Mouse (Mus musculus): Measurements from ENCODE around the gene Cds1. TPM values are rescaled to one million over a fixed set of nuclear protein-coding genes. Genes with fewer than 3 reads are reported as not detected.

Gene Cds1
- total and polyA plus RNA-seq, 2 experiments = 0.37 to 0.67 TPM

DNA sequence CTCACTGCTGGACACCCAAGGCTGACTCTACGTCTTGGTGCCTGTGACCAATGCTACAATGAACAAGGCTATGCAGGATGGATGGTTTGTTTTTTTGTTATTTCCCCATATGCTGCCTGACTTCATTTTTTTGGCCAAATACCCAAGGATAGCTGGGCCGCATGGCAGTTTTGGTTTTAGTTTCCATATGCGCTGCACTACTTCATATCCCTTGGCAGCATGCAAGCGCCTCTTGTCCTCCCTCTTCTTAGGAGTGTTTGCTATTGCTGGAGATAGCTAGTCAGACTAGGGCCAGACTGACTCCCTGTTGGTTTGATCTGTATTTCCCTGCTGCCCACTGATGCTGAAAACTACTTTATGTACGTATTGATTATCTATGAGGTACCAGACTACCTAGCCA is 75.5 kb downstream of the Cds1 start:
- Histone ChIP-seq H3K36me3 (ENCODE audit: control insufficient read depth, insufficient read depth, low read length) (peaks cover 52% of the 10 kb centered on the region), H3K4me3 (ENCODE audit: insufficient read depth, low read depth, low read length) (no peak overlapping the region), H3K9ac (ENCODE audit: low read depth, low read length) (no peak overlapping the region), H3K27me3 (ENCODE audit: control insufficient read depth, insufficient read depth, low read length) (no peaks in the 10 kb centered on the region), H3K79me2 (ENCODE audit: control insufficient read depth, insufficient read depth, low read length) (no peaks in the 10 kb centered on the region), H3K27ac (replicated peaks; ENCODE audit: insufficient read depth, low read depth, low read length) (no peak overlapping the region), H3K4me1 (ENCODE audit: control insufficient read depth, insufficient read depth, low read length) (no peaks in the 10 kb centered on the region)
- DNase-seq (ENCODE audit: extremely low read depth, low read depth, low spot score) = no peak
- TF ChIP-seq CTCF (IDR thresholded peaks at IDR 0.05; ENCODE audit: low read depth, low read length) (no peak), POLR2A (IDR thresholded peaks at IDR 0.05; ENCODE audit: extremely low read depth, insufficient read depth, low read length) (no peak)
- WGBS = 96% methylated on average over 5 of the region's 5 CpGs

DNA sequence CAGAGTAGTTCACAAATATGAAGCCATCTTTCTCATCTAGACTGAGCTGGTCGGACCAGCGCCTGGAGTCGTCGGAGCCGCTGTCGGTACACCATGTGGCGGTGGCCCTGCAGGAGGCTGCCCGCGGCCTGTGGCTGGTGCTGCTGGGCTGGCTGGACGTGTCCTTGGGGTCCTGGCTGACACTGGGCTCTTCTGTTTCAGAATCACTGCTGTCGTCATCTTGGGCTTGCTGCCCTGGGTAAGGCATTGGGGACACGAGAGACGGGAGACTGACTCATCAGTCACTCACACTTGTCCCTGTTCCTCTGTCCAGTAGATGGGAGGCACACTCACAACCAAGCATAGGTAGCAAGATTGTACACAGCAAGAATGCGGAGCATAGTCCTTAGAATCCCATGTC is 80.1 kb downstream of the Cds1 start:
- no peak for DNase-seq (ENCODE audit: extremely low read depth, low read depth, low spot score)
- Histone ChIP-seq H3K4me3 (ENCODE audit: insufficient read depth, low read depth, low read length) (no peak overlapping the region), H3K36me3 (ENCODE audit: control insufficient read depth, insufficient read depth, low read length) (peaks cover 68% of the 10 kb centered on the region), H3K79me2 (ENCODE audit: control insufficient read depth, insufficient read depth, low read length) (no peaks in the 10 kb centered on the region), H3K9ac (ENCODE audit: low read depth, low read length) (no peak overlapping the region), H3K4me1 (ENCODE audit: control insufficient read depth, insufficient read depth, low read length) (no peaks in the 10 kb centered on the region), H3K27ac (replicated peaks; ENCODE audit: insufficient read depth, low read depth, low read length) (no peak overlapping the region), H3K27me3 (ENCODE audit: control insufficient read depth, insufficient read depth, low read length) (no peaks in the 10 kb centered on the region)
- 95% methylated on average over 14 of the region's 14 CpGs for WGBS
- no peak for TF ChIP-seq CTCF (IDR thresholded peaks at IDR 0.05; ENCODE audit: low read depth, low read length)
- TF ChIP-seq POLR2A (IDR thresholded peaks at IDR 0.05; ENCODE audit: extremely low read depth, insufficient read depth, low read length) = no peak

DNA sequence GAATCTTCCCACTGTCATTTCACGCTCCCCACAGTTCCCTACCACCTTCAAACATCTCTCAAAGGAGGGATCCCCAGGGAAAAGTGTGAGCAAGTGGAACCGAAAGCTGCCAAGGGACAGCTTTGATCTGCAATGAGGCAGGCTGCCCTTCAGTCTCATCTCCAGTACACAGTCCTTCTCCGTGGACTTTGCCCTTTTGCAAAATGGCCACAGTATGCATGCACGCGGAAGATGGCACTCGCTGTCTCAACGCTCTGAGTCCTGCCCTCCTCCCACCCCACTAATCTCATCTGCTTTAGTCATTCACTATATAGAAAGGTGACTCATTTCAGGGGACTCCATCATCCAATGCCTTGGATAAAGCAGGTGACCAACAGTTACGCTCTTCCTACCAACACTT is 81.0 kb downstream of the Cds1 start:
- Histone ChIP-seq H3K9ac (ENCODE audit: low read depth, low read length) (no peak overlapping the region), H3K27ac (replicated peaks; ENCODE audit: insufficient read depth, low read depth, low read length) (no peak overlapping the region)
- WGBS = 57% methylated on average over 8 of the region's 8 CpGs

DNA sequence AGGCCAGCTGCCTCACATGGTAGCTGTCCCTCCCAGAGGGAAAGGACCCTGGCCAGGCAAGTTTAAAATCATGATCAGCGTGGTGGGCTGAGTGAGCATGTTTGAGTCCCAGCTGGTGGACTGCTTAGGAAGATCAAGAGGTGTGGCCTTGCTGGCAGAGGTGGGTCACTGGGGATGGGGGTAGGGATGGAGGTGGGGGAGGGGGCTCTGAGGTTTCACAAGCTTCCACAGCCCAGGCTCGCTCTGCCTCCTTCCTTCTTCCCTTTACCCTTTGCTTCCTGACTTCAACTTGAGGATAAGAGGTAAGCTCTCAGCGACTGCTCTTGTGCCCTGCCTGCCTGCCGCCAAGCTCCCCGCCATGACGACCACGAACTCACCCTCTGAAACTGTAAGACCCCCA is 82.4 kb downstream of the Cds1 start:
- H3K27me3 ChIP-seq (ENCODE audit: control insufficient read depth, insufficient read depth, low read length) = no peaks in the 10 kb centered on the region
- WGBS = 97% methylated on average over 7 of the region's 7 CpGs
- TF ChIP-seq CTCF (IDR thresholded peaks at IDR 0.05; ENCODE audit: low read depth, low read length) (no peak), POLR2A (IDR thresholded peaks at IDR 0.05; ENCODE audit: extremely low read depth, insufficient read depth, low read length) (no peak)
- no peaks in the 10 kb centered on the region for H3K4me1 ChIP-seq (ENCODE audit: control insufficient read depth, insufficient read depth, low read length)
- no peak for DNase-seq (ENCODE audit: extremely low read depth, low read depth, low spot score)
- H3K9ac ChIP-seq (ENCODE audit: low read depth, low read length) = no peak overlapping the region
- no peaks in the 10 kb centered on the region for H3K79me2 ChIP-seq (ENCODE audit: control insufficient read depth, insufficient read depth, low read length)
- H3K36me3 ChIP-seq (ENCODE audit: control insufficient read depth, insufficient read depth, low read length) = peaks cover 58% of the 10 kb centered on the region
- H3K27ac ChIP-seq (replicated peaks; ENCODE audit: insufficient read depth, low read depth, low read length) = no peak overlapping the region
- no peak overlapping the region for H3K4me3 ChIP-seq (ENCODE audit: insufficient read depth, low read depth, low read length)

More for the DNA sequence above, 81.0 kb downstream of the Cds1 start:
- Histone ChIP-seq H3K27me3 (ENCODE audit: control insufficient read depth, insufficient read depth, low read length) (no peaks in the 10 kb centered on the region), H3K4me3 (ENCODE audit: insufficient read depth, low read depth, low read length) (no peak overlapping the region), H3K79me2 (ENCODE audit: control insufficient read depth, insufficient read depth, low read length) (no peaks in the 10 kb centered on the region), H3K36me3 (ENCODE audit: control insufficient read depth, insufficient read depth, low read length) (peaks cover 67% of the 10 kb centered on the region), H3K4me1 (ENCODE audit: control insufficient read depth, insufficient read depth, low read length) (no peaks in the 10 kb centered on the region)
- peak; percentile 72 for DNase-seq (ENCODE audit: extremely low read depth, low read depth, low spot score)
- TF ChIP-seq CTCF (IDR thresholded peaks at IDR 0.05; ENCODE audit: low read depth, low read length) (no peak), POLR2A (IDR thresholded peaks at IDR 0.05; ENCODE audit: extremely low read depth, insufficient read depth, low read length) (no peak)

DNA sequence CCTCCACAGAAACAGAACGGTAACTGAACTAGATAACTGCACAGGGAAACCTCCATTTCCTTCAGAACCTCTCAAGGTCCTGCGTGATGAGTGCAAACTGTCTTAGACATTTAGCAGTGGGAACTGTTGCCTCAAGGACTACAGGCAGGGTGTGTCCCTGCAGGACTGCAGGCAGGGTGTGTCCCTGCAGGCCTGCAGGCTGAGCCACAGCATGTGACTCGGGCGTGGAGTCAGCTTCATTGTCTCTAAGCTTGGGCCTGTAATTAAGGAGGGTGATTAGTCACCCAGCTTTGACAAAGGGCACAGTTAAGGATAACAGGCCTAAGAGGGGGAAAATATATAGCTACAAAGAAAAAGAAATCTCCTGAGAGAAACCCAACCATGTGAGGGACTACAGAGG is 82.8 kb downstream of the Cds1 start:
- H3K27me3 ChIP-seq (ENCODE audit: control insufficient read depth, insufficient read depth, low read length) = no peaks in the 10 kb centered on the region
- no peak for DNase-seq (ENCODE audit: extremely low read depth, low read depth, low spot score)
- H3K27ac ChIP-seq (replicated peaks; ENCODE audit: insufficient read depth, low read depth, low read length) = no peak overlapping the region
- H3K4me3 ChIP-seq (ENCODE audit: insufficient read depth, low read depth, low read length) = no peak overlapping the region
- H3K4me1 ChIP-seq (ENCODE audit: control insufficient read depth, insufficient read depth, low read length) = no peaks in the 10 kb centered on the region
- no peak overlapping the region for H3K9ac ChIP-seq (ENCODE audit: low read depth, low read length)
- H3K79me2 ChIP-seq (ENCODE audit: control insufficient read depth, insufficient read depth, low read length) = no peaks in the 10 kb centered on the region
- H3K36me3 ChIP-seq (ENCODE audit: control insufficient read depth, insufficient read depth, low read length) = peaks cover 57% of the 10 kb centered on the region
- 88% methylated on average over 4 of the region's 4 CpGs for WGBS
- no peak for TF ChIP-seq CTCF (IDR thresholded peaks at IDR 0.05; ENCODE audit: low read depth, low read length)
- no peak for TF ChIP-seq POLR2A (IDR thresholded peaks at IDR 0.05; ENCODE audit: extremely low read depth, insufficient read depth, low read length)

DNA sequence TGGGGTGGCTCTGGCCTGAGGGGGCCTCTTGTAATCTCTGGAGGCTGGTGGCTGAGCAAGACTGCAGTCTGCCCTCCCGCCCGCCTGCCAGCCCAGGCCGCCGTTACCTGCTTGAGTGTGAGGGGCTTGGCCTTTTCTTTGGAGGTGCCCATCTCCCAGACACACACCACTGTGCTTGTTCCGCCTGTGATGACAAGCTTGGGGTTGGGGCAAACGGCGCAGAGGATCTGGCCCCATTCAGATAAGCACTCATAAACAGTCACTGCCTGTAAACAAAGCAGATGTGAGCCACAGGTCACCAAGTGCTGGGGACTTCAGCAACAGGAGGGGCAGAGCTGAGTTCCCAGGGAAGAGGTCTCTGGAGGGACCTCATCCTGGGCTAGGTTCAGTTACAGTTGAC is 86.2 kb downstream of the Cds1 start:
- no peak overlapping the region for H3K4me3 ChIP-seq (ENCODE audit: insufficient read depth, low read depth, low read length)
- 86% methylated on average over 7 of the region's 7 CpGs for WGBS
- H3K9ac ChIP-seq (ENCODE audit: low read depth, low read length) = no peak overlapping the region
- H3K36me3 ChIP-seq (ENCODE audit: control insufficient read depth, insufficient read depth, low read length) = peaks cover 53% of the 10 kb centered on the region
- no peaks in the 10 kb centered on the region for H3K27me3 ChIP-seq (ENCODE audit: control insufficient read depth, insufficient read depth, low read length)
- no peak overlapping the region for H3K27ac ChIP-seq (replicated peaks; ENCODE audit: insufficient read depth, low read depth, low read length)
- no peak for DNase-seq (ENCODE audit: extremely low read depth, low read depth, low spot score)
- TF ChIP-seq CTCF (IDR thresholded peaks at IDR 0.05; ENCODE audit: low read depth, low read length) = no peak
- TF ChIP-seq POLR2A (IDR thresholded peaks at IDR 0.05; ENCODE audit: extremely low read depth, insufficient read depth, low read length) = no peak
- no peaks in the 10 kb centered on the region for H3K4me1 ChIP-seq (ENCODE audit: control insufficient read depth, insufficient read depth, low read length)
- no peaks in the 10 kb centered on the region for H3K79me2 ChIP-seq (ENCODE audit: control insufficient read depth, insufficient read depth, low read length)

All from liver, adult 2 months (tissue).